Mouse (Mus musculus) inflammation-experienced regulatory T-cells (primary cell): ENCODE results near the gene Irf9. TPM values are rescaled to one million over a fixed set of nuclear protein-coding genes. Genes with fewer than 3 reads are reported as not detected.

Source experiments
- polyA plus RNA-seq, 2 experiments: library from polyadenylated mRNA; unstranded; fragments of 100-300 nt; shearing (Covaris generic); gene quantifications; one replicate each; pipeline ENCODE4 v1.2.1; 2017

Gene Irf9
- 100 to 1,000 TPM; 149 to 175 TPM for polyA plus RNA-seq

GRCm38 (mm10) chr14:55603271-55603632, at the start of gene Irf9:
Gene Irf9 (plus strand): TSS chr14:55603571.

GRCm38 (mm10) chr14:55559799-55560201, 43.6 kb upstream of the Irf9 start, which contains the start of gene Dcaf11:
Gene Dcaf11 (plus strand): TSS chr14:55560006.

GRCm38 (mm10) chr14:55560202-55561073, 42.9 kb upstream of the Irf9 start, which contains the start of gene A730061H03Rik:
Gene A730061H03Rik (minus strand): TSS chr14:55560406.

GRCm38 (mm10) chr14:55575302-55575701, 28.1 kb upstream of the Irf9 start, which contains the start of gene Fitm1:
Gene Fitm1 (plus strand): TSS chr14:55575617.

GRCm38 (mm10) chr14:55577871-55578667, 25.3 kb upstream of the Irf9 start, which contains the start of gene Psme1:
Gene Psme1 (plus strand): TSS chr14:55578123.

GRCm38 (mm10) chr14:55584702-55585565, 18.4 kb upstream of the Irf9 start, which contains the start of gene Emc9:
Gene Emc9 (minus strand): TSS chr14:55585302.

GRCm38 (mm10) chr14:55590748-55591330, 12.5 kb upstream of the Irf9 start, which contains the start of gene Psme2:
Gene Psme2 (minus strand): TSS chr14:55591113.

GRCm38 (mm10) chr14:55591331-55591891, 12.0 kb upstream of the Irf9 start, which contains the start of gene Rnf31:
Gene Rnf31 (plus strand): TSS chr14:55591708.

GRCm38 (mm10) chr14:55617822-55618221, 14.5 kb downstream of the Irf9 start, which contains the start of gene Rec8:
Gene Rec8 (plus strand): TSS chr14:55618037.

GRCm38 (mm10) chr14:55635523-55636007, 32.2 kb downstream of the Irf9 start, which contains the start of gene Ipo4:
Gene Ipo4 (minus strand): TSS chr14:55635957.

GRCm38 (mm10) chr14:55637795-55638194, 34.4 kb downstream of the Irf9 start, which contains the start of gene Gm49378:
Gene Gm49378 (minus strand): TSS chr14:55637895.

GRCm38 (mm10) chr14:55643060-55643907, 39.9 kb downstream of the Irf9 start, which contains the start of gene Tm9sf1:
Gene Tm9sf1 (minus strand): TSS chr14:55643806.

GRCm38 (mm10) chr14:55649884-55650283, 46.5 kb downstream of the Irf9 start, which contains the start of gene Tssk4:
Gene Tssk4 (plus strand): TSS chr14:55650184.

Other genes with a start within 250 kb of the Irf9 start
- gene Dhrs4, start 124.8 kb upstream of the Irf9 start, polyA plus RNA-seq: 10 to 100 TPM; 35.9 to 39.8 TPM
- gene Carmil3, start 112.9 kb upstream of the Irf9 start, polyA plus RNA-seq: 1 to 10 TPM in 1 of 2 experiments, under 1 TPM in 1; 0.57 to 3.5 TPM
- 1 to 10 TPM in 1 of 2 experiments, under 1 TPM in 1; 0.18 to 1.1 TPM for gene Cpne6, start 93.1 kb upstream of the Irf9 start, polyA plus RNA-seq
- gene Nrl, start 78.6 kb upstream of the Irf9 start, polyA plus RNA-seq: 1 to 10 TPM in 1 of 2 experiments, under 1 TPM in 1; 0.36 to 1.6 TPM
- gene Pck2, start 63.3 kb upstream of the Irf9 start, polyA plus RNA-seq: 10 to 100 TPM; 21.5 to 51.6 TPM
- 100 to 1,000 TPM; 141 to 145 TPM for gene Dcaf11, start 43.6 kb upstream of the Irf9 start, polyA plus RNA-seq
- 1 to 10 TPM; 4.4 to 6.9 TPM for gene A730061H03Rik, start 43.2 kb upstream of the Irf9 start, polyA plus RNA-seq
- not detected for gene Fitm1, start 28.0 kb upstream of the Irf9 start, polyA plus RNA-seq
- gene Psme1, start 25.4 kb upstream of the Irf9 start, polyA plus RNA-seq: 1,000 to 10,000 TPM; 1,004 to 1,125 TPM
- 10 to 100 TPM; 32.7 to 34.1 TPM for gene Emc9, start 18.3 kb upstream of the Irf9 start, polyA plus RNA-seq
- 100 to 1,000 TPM; 686 to 830 TPM for gene Psme2, start 12.5 kb upstream of the Irf9 start, polyA plus RNA-seq
- 10 to 100 TPM; 61.0 to 75.2 TPM for gene Rnf31, start 11.9 kb upstream of the Irf9 start, polyA plus RNA-seq
- gene Rec8, start 14.5 kb downstream of the Irf9 start, polyA plus RNA-seq: 10 to 100 TPM in 1 of 2 experiments, 1 to 10 TPM in 1; 2.7 to 16.9 TPM
- gene Ipo4, start 32.4 kb downstream of the Irf9 start, polyA plus RNA-seq: 10 to 100 TPM; 50.2 to 65.2 TPM
- gene Gm49378, start 34.3 kb downstream of the Irf9 start, polyA plus RNA-seq: 1 to 10 TPM; 1.4 to 3.0 TPM
- 10 to 100 TPM; 73.1 to 82.7 TPM for gene Tm9sf1, start 40.2 kb downstream of the Irf9 start, polyA plus RNA-seq
- gene Tssk4, start 46.6 kb downstream of the Irf9 start, polyA plus RNA-seq: 1 to 10 TPM; 1.4 to 2.1 TPM
- gene Mdp1, start 56.9 kb downstream of the Irf9 start, polyA plus RNA-seq: 100 to 1,000 TPM in 1 of 2 experiments, 10 to 100 TPM in 1; 97.3 to 101 TPM
- gene Gmpr2, start 68.4 kb downstream of the Irf9 start, polyA plus RNA-seq: 10 to 100 TPM; 41.6 to 61.3 TPM
- 100 to 1,000 TPM; 358 to 380 TPM for gene Nedd8, start 68.6 kb downstream of the Irf9 start, polyA plus RNA-seq
- gene Tinf2, start 78.2 kb downstream of the Irf9 start, polyA plus RNA-seq: 10 to 100 TPM; 57.8 to 66.2 TPM
- under 1 TPM; 0.14 to 0.76 TPM for gene Tgm1, start 110.4 kb downstream of the Irf9 start, polyA plus RNA-seq
- 10 to 100 TPM; 54.5 to 89.6 TPM for gene Rabggta, start 118.7 kb downstream of the Irf9 start, polyA plus RNA-seq
- 10 to 100 TPM; 21.9 to 45.9 TPM for gene Dhrs1, start 142.1 kb downstream of the Irf9 start, polyA plus RNA-seq
- 10 to 100 TPM; 45.0 to 53.1 TPM for gene Nop9, start 142.1 kb downstream of the Irf9 start, polyA plus RNA-seq
- not detected for gene Cideb, start 154.9 kb downstream of the Irf9 start, polyA plus RNA-seq
- gene Ltb4r2, start 157.9 kb downstream of the Irf9 start, polyA plus RNA-seq: 1 to 10 TPM in 1 of 2 experiments, under 1 TPM in 1; 0.35 to 1.1 TPM
- 10 to 100 TPM in 1 of 2 experiments, 1 to 10 TPM in 1; 1.2 to 10.9 TPM for gene Ltb4r1, start 162.4 kb downstream of the Irf9 start, polyA plus RNA-seq
- under 1 TPM; 0.04 to 0.45 TPM for gene Adcy4, start 180.5 kb downstream of the Irf9 start, polyA plus RNA-seq
- 10 to 100 TPM; 62.4 to 75.6 TPM for gene Ripk3, start 185.3 kb downstream of the Irf9 start, polyA plus RNA-seq
- 1 to 10 TPM in 1 of 2 experiments, not detected in 1; 1.6 TPM for gene Nfatc4, start 219.6 kb downstream of the Irf9 start, polyA plus RNA-seq